Mouse (Mus musculus): Measurements from ENCODE around the gene Gm128. TPM values are rescaled to one million over a fixed set of nuclear protein-coding genes. Genes with fewer than 3 reads are reported as not detected.
"Not testable (repeated sequence)": the region's sequence is repeated elsewhere in the genome, so short reads cannot be mapped to it uniquely, and the experiment has no call there.

The Gm128 gene
- total RNA-seq, 2 experiments from 2014 or later, result 0.18 TPM; not detected in 1

DNA sequence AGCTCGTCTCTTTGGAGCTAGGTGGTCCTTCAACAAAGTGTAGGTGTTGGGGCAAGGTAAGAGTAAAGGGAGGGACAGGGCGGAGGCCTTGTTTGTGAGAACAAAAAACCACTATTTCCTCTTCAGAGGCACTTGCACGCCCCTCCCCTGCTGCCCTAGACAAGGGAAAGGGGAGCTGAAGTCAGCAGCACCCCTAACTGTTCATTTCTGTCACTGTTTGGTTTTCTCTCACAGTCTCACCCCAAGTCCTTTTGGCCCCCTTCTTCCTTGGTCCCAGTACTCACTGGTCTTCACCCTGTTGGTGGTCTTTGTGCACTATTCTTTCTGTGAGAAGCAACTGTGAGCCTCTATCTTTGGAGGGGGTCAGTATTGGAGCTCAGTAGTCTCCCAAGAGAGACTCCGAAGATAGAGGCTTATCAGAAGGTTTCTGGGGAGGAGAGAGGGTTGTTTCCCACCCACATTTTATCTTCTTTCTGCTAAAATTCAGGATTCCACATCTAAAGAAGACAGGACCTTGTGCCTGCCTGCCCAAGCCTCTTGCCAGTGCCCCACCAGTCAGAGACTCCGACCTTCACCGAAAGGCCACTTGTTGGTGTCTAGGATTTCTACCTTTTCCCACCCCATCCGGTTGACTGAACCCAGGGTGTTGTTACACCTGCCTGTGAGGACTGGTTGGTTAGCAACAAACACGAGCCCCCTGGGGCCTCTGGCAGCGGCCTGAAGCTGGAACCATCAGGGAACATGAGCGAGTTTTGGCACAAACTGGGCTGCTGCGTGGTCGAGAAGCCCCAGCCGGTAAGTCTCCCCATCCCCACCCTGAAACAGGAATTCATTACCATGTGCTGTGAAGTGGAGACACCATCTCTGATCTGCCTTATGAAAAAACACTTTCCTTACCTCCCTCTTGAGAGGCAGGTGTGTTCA is 9.8 kb downstream of the Gm128 start, which contains the start of gene Mllt11:
Gene Mllt11, minus strand, starts transcription at position 874 of the 924 bp plus-strand sequence.
- no peak for DNase-seq

DNA sequence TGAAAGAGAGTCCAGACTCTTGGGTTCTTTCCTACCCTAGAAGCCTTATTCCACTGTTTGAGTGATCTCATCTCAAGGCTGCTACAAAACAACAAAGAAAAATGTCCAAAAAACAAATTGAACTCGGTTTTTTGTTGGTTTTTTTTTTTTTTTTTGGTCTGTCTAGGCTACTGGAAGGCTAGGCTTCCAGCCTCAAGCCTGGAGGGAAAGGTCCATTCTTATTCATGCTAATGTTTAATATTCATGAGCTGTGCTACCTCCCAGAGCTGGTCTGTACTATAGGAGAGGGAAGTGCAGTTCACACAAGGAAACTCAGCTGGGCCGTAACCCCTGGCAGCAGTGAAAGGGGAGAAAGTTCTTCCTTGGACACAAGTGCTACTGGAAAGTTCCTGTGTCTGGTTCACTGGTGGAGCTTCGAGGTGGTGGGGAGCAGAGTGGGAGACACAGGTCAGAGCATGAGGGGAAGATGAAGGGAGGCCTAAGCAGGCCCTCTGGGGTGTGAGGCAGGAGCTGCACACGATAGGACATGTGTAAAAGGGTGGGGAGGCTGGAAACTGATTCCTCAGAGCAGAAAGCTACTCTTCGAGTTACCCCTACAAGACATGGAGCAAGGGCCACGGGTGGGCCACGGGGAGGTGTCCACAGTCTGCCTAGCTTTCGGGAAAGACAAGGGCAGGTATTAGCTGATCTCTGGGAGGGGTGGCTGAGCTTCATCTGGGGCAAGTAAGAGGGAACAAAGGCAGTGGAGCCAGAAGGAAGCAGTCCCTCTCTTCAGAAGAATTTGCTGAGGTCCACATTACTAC is 10.7 kb downstream of the Gm128 start:
- no peak for DNase-seq

DNA sequence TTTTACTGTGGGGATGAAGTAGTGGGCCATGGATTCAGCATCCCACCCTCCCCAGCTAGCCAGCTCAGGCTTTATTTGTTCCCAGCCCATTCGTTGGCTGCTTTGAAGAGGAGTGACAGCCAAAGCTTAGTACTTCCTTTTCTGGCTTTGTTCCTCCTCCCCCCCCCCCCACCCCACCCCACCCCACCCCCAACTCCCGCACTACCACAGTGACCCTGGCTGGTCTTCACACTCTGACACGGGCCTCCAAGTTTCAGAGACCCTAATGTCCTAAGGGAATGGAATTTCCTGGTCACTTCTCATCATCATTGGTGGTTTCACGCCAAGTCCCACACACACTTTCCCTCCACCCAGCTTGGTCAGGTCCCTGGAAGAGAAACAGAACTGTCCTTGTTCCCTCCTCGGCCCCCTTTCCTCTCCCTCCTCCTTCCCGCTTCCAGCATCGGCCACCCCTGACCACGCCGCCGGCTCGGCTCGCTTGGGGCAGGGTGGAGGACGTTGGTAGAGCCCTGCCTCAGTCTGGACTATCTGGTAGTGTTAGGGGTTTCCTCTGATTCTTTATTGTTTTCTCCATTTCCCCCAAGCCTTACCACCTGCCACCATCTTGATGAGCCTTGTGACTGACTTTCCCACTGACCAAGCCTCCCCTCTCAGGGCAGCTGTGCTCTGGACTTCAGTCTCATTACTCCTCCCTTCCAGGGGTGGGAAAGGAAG is 11.5 kb downstream of the Gm128 start:
- peak; percentile 59 for DNase-seq

DNA sequence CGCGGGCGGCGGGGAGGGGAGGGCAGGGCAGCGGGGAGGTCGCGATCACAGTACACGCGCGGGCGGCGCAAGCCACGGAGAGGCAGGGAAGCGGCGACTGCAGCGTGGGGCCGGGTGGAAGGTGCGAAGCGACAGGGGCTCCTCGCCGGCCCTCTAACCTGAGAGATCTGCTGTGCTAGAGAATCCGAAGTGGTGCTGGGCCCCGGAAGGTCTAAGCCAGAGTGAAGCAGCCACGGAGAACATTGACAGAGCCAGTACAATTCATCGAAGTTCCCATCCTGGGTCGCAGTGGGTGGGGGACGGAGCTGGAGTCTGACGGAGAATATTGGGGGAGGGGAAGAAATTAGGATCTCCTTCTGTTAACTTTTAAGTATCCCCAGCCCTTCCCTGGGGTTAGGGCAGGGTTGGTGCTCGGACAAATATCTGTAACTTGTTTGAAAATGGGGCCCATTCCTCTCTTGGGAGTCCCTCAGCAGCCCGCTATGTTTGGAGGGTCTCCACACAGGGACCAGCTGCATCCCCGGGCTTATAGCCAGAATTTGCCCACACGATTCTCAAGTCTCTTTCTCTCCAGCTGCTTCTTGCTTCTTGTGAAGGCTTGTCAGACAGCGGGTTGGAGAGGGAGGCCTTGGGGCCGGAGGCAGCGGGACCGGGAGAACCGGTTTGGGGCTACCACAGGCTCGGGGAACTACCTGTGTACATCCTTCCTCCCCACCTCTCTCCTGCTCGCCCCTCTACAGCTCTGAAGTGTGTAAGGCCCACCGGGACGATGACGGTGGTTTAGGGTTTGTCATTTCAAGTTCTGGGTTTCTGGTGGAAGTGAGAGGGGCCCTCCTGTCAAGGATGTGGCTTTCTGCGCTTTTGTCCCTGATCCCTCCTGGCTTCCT is 12.3 kb downstream of the Gm128 start:
- peak; percentile 49 for DNase-seq

DNA sequence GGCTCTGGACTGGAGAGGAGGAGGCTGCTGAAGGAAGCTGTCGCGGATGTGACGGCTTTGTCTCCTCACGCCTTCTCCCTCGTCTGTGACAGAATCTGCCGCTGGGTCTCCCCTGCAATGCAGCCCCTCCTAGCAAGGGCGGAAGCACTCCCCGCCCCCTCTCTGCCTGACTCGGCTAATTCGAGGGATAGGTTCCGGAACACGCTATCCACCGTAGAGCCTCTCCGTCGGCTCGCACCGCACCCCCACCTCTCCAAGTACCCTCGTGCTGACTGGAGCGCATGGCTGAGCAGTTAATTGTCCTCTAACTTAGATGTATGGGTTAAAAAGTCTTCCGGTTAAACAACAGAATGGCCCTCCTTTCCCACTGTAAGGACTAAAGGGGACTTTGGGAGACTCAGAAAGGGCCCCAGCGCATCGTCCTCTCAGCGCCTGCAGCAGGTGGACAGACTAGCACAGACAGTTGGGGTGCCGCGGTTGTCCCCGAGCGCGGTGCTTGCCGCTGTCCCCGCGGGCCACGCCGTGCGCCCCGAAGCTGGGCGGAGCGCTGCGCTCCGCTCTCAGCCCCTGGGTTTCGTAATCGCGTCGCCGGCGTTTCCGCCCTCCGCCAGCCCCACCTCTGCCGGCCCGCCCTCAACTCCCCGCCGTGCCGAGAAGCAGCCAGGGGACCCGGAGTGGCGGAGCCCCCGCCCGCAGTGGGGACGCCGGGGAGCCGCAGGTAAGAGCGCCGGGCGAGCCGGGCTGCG is 13.1 kb downstream of the Gm128 start, which contains the start of gene Cdc42se1:
Gene Cdc42se1, plus strand, starts transcription at position 585 of the 746 bp plus-strand sequence.
- DNase-seq, result peak; percentile 93

GRCm38 (mm10) chr3:95227214-95227613 is 14.2 kb downstream of the Gm128 start:
- no peak for DNase-seq

GRCm38 (mm10) chr3:95224295-95224694 is 17.1 kb downstream of the Gm128 start:
- DNase-seq, result no peak

GRCm38 (mm10) chr3:95223041-95223440 is 18.4 kb downstream of the Gm128 start:
- DNase-seq, result no peak

- DNase-seq, result no peak
These were observed 22.8 kb downstream of the Gm128 start for GRCm38 (mm10) chr3:95218466-95219137.

DNA sequence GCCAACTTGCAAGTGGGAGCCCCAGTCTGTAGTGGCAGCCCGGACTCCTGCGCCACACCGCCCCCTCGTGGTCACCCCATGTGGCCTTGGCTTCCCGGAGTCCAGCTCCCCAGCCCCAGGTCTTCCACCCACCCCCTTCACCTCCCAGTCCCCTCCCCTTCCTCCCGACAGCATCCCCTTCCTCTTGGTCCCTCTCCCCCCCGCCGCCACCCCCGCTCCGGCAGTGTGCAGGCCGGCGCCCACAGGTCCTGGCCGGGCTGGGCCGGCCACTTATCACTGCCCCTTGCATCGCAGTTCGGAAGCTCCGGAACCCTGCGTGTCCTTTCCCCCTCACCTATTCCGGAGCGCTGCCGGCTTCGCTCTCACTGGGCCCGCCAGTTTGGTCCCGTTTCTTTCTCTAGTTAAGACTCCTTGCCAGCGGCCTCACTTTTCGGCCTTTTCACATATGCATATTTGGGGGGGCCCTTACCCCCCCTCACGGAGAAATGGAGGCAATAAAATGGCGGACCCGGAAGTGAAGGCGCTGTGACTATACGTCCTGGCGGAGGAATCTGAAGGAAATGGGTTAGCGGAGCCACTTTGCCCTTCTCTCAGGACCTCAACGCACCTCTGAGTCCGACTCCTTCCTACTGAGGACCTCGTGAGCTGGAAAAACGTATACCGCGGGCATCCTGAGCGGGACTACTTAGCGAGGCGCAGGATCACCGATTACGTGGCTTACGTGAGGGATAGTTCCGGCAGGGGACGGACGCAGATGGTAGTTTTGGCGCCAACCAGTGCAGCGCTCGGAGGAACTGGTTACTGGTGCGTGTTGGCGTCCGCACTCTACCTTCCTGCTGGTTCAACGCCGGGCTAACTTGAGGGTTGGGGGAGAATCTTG is 23.9 kb downstream of the Gm128 start, which contains the start of gene Gabpb2:
Gene Gabpb2, minus strand, starts transcription at position 662 of the 880 bp plus-strand sequence.
- DNase-seq, result peak; percentile 99

DNA sequence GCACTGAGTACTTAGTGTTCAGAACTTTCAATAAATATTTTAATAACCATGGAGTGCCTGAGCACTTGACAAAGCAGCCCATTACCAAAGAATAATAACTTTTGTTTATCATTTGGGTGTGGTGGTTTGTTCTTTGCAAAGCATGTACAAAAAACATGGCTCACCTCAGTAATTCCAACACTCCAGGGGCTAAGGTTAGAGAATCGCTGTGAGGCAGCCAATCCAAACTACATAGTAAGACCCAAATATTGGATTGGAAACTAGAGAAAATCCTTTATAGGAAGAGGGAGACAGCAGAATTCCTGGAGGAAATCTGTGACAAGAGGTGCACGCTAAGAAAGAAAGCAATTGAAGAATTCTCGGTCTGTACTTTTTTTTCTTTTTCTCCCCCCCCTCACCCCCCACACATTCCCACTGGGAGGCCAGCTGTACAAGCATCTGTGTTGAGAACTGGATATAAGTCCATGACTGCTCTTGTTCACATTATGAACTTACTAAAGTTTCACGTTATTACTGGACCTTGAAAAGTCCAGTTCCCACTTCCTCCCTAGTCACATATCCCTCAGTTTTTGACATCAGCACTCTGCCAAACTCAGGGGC is 24.6 kb downstream of the Gm128 start:
- no peak for DNase-seq

DNA sequence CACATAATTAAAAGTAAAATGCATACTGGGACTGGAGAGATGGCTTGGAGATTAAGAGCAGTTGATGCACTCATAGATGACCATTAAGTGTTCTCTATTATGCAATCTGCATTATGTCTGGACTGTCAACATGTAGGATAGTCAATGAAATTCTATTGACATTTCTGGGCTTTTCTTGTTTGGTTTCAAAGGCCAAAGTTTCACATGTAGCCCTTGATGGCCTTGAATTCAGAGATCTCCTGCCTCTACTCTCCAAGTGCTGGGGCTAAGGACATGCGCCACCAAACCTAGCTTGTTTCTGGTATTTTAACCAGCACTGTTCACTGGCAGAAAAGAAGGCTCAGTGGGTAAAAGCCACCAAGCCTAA is 27.8 kb downstream of the Gm128 start:
- DNase-seq, result no peak

GRCm38 (mm10) chr3:95212889-95213608 is 28.3 kb downstream of the Gm128 start:
- DNase-seq, result not testable (repeated sequence)

GRCm38 (mm10) chr3:95210585-95210984 is 30.8 kb downstream of the Gm128 start:
- DNase-seq, result no peak

DNA sequence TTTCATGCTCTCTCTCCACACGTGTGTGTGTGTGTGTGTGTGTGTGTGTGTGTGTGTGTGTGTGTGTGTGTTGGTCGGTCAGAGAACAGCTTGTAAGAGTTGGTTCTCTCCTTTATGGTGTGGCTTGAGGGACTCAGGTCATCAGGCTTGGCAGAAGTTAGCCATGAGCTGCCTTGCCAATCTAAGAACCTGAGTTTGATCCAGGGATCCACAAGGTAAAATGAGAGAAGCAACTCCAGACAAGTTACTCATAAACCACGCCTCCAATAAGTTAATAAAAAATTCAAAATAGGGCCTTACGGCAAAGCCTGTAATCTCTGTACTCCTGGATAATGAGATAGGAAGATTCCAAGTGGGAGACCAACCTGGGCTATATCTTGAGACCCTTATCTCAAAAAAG is 33.1 kb downstream of the Gm128 start:
- no peak for DNase-seq

GRCm38 (mm10) chr3:95203880-95204279 is 37.5 kb downstream of the Gm128 start:
- DNase-seq, result no peak

DNA sequence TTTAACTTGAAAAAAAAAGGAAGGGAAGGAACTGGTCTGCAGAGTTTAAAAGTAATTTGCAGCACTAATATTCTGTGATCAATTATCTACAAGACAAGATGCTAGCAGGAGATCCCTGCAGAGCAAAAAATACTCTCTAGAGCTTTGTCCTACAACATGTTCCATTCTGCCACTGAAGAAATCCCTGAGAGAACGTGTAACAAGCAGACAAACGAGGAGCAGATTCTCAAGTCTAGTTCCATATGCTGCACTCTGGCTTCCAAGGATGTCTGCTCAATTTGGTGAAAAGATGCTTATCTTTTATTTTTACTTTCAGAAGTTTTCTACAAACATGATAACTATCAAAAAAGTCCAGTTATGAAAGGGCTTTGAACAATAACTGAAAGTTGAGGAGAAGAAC is 40.8 kb downstream of the Gm128 start:
- DNase-seq, result no peak

GRCm38 (mm10) chr3:95200132-95200531 is 41.3 kb downstream of the Gm128 start:
- DNase-seq, result no peak

All from adrenal gland, postnatal 10 days (tissue).